Mouse (Mus musculus) retina, embryonic 14.5 days (tissue): ENCODE data around the gene Elp4.

Experiments used
- DNase-seq: peaks from one replicate; pipeline ENCODE4 v3.0.0-alpha.2; 2015; ENCODE audit warnings: low spot score

Elp4 gene

DNA sequence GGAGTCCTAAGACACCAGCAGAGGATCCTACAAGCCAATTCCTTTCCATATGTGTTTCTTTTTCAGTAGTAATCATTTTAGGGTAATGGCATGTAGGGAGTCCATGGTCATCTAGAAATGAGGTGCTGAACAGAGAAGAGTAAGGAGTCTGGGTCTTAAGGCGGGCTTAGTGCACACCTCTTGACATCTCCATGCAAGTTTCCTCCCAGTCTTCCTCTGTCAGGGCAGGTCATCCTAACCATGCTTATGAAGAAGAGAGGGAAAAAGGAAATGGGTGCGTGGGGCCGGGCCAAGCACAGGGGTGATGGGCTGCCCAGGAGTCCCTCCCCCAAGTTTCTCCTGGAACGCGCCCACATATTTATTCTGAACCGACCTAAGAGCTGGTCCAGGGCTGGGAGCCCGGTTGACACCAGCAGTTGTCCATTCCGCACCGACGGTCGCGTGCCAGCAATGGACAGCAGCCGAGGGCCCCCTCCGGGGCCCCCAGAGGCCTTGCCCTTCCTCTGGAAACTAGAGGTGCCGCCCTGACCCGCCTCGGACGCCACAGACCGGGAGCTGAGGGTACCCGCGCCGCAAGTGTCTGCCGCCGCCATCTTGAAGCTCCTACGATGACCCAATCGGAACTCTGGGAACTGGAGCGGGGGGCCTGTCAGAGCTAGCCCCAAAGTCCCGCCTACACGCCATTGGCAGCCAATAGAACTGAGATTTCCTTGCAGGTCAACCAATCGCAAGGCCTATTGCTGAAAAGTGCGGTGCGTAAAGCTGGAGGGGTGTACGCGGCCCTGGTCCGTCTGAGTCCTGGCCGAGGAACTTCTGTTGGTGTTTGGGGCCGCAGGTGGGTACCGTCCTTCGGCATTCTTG lies at the start of gene Elp4, which contains the start of gene Immp1l:
Gene Elp4 (minus strand): TSS at position 669 of the 861 bp plus-strand sequence.
Gene Immp1l (plus strand): TSS at position 743 of the 861 bp plus-strand sequence.
- peak; percentile 99 for DNase-seq

DNA sequence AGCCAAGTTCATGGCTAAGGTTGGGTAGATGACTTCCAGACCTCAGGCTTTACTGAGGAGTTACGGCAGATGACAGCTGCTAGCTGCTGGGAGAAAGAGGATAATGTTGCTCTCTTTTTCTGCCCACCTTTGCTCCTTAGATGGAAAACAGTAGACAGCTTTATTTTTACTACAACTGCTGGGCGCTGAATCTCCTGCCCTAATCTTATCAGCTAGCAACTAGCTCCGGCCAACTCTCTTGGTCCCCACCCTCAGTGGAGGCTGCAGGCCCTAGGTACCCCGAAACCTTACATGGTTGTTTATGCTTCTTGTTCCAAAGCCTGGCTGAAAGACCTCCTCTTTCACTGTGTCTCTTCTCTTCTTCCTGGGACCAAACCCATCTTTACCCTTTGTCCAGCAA lies 49.5 kb upstream of the Elp4 start:
- no peak for DNase-seq

DNA sequence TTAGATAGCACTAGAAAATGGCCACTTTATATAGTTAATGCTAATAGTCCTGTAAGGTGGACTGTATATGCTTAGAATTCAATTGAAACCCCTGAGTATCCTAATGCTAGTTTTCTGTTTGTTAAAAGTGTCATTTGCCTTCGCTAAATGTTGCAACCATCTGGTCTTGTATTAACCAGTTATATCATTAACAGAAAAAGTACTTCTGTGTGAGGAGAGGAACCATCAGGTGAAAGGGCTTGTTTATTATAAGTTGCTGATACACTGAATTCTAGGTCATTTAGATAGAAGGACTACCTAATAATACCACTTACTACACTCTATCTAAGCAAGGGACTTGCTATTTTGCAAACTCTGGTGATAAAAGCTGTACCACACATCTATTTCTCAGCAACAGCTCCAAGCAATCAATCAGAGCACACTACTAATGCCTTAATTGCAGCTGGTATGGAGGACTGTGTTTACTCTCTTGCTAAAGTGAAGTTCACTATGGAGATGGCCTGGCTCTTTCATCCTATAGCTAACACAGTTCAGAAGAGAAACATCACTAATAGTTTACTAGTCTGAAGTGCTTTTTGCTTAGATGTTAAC lies 47.1 kb upstream of the Elp4 start:
- DNase-seq = no peak

DNA sequence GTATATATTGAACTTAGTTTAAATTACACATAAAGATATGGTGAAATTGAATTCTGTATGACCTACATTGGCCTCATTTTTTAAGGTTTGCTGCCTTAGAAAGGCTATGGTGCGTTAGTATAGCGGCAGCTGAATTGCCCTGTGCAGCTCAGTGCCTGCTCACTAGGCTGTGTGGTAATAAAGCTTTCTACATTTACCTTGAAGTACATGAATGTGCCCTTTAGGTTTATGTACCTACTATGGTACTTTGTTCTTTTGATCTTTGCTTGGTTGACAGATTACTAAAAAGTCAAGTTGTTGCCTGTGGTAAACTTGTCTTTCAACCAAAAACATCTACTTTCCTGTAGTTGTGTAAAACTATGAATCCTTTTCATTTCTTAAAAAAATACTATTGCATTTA lies 45.8 kb upstream of the Elp4 start:
- no peak for DNase-seq

DNA sequence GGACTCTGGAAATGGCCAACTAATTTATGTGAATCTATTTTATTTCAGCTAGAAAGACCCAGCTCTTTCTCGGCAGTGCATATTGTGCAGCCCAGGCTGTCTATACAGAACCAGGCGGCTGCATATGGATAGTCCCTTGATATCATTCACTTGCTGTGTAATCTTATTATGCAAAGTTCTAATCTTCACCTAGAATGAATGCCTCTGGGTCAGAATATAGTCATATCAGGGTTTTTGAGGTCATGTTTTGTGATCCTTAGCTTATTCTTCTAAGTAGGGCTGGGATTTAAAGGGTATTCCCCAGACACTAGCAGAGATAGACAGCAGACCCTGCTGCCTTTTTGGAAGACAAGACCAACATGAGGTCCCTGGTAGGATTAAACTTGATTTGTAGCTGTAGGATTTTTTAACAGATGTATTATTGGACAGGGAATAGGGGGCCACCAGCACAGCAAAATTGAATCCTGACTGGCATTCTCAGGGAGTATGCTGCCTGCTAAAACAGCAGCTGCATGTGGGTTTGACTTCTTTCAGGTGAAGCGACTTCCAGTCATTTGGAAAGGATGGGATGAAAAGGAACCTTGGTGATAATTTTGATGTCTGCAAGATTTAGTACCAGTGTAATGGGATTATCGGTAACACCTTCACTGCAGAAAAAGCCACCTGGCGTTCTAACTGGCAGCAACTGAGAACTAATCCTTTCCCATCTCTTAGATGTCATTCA lies 13.4 kb upstream of the Elp4 start:
- DNase-seq = peak; percentile 41

DNA sequence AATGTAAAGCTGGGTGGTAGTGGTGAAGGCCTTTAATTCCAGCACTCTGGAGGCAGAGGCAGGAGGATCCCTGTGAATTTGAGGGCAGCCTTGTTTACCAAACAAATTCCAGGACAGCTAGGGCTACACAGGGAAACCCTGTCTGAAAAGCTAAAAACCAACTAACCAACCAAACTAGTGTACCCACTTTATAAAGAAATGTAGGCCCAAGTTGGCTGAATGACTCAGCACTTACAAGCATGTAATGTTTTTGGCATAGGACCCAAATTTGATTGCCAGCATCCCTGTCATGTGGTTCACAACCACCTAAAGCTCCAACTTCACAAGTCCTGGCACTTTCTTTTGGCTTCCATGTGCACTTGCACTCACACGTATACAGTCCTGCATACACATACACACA lies 12.3 kb upstream of the Elp4 start:
- DNase-seq = no peak

DNA sequence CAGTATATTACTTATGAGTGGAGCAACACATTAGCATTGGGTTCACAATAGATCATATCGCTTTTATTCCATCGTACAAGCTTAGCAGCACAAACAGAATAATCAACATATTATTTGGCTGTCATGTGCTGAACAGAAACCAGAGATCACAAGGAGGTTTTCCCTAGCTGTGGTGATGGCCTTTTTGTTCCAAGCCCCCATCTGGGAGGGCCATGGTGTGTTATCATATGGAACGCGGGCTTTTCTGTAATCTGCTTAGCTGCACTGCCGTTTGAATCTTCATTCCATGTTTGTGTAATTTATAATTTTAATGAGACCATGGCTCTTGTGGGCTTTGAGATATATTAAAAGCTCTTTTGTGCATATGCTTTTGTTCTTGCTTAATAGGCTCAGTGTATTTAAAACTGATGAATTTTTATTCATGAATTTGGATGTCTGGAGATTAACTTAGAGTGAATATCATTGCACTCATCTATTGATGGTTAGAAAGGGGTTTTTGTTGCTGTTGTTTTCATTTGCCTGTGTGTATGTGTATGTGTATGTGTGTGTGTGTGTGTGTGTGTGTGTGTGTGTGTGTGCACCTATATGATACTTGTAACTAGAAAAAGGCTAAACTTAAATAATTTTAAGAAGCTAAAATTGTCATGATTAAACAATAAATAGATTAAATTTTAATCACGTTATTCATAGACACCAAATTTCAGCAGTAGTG lies 9.4 kb upstream of the Elp4 start:
- DNase-seq = peak; percentile 29

DNA sequence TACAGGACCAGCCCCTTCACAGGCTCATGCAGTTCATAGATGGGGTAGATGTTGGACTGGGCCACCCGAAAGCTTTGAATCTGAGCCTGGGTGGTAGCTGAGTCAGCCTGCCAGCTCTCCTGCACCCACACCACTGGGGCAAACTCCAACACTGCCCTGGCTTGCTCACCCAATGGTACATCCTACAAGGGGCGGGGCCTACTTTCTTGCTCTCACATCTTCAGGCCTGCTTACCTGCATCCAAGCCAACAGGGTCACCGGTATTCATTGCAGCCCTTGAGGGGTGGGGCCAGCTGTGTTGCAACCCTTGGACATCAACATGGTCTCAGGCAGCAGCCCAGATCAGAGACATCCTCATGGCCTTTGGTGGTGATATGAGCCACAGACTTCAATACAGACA lies 6.2 kb upstream of the Elp4 start:
- DNase-seq = no peak

DNA sequence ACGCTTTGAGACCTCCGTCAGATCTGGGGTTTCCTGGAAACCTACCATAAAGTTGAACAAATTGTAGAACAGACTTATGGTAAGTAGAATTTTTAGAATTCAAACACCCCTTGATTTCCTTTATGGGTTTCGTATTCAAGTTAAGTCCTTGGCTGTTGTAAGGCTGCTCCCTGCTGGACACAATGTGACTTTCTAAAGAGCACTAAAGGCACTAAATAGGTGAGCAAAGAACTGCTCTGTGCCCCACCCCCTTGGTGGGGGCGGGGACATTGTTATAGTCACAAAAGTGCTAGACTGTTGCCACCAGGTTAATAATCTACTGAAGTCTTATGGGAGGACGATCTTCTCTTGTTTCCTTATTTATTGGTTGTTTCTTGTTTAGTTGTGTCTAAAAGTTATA lies 4.0 kb upstream of the Elp4 start:
- DNase-seq = peak; percentile 32

DNA sequence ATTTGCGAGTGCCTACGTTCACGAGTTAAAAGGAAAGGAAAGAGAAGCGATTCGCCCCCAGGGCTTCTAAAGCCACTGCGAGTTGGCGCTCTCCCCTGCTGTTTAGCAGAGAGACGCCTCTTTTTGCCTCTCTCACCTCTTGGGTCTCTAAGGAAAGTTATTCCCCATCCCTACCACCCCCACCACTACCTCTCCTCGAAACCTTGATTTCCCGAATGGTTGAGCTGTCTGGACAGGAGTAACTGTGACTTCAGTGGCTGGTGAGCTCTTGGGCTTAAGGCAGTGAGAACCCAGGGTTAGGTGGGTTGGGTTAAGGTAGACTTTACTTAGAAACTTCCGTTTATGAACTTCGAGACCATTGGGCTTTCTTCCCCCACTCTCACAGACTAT lies 388 bp upstream of the Elp4 start:
- no peak for DNase-seq

DNA sequence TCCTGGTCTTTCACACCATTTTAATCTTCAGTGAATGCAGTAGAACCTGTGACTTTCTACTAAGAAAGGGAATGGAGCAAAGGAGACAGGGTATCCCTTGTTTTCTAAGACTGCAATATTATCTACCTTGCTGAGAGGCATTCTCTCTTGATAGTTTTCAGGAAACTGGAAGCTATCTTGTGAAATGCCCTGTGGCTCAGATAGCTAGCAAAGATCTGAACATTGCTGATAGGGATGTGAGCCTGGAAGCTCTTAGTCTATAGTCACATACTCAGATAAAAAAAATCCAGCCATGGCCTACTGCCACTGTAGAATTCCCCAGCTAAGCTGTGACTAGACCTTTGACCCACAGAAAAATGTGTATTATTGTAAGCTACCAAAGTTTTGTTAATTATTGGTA lies 13.5 kb downstream of the Elp4 start:
- no peak for DNase-seq

DNA sequence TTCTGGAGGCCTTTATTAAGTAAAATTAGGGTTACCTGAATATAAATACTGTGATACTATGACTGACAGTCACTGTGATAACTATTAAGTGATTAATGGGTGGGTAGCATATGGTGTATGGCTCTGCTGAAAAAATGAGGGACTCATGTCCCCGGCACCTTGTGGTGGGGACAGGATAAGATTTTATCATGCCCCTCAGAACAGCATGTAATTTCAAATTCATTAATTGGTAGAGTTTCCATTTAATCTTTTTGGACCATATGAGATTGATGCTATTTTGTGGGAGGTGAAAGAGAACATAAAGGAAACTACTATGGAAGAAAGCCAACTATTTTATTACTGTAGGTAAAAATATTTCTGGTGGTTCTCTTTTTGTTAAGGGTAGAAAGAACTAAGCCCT lies 31.0 kb downstream of the Elp4 start:
- DNase-seq = no peak

DNA sequence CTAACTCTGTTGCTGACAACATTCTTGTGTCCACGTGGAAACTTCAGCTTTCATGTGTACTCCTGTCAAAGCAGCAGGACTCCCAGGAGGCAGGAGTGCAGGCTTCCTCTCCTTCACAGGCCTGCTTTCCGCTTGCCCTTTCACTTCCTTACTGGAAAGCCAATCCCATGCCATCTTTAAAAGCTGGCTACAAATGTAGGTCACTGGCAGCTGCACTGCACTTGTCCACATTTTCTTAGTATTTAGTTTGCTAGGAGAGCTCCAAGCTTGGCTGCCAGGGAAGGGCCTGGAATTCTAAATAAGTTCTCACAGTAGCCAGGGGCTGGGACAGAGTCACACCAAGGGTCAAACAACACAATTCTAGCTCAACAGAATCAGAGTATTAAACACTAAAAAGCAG lies 49.6 kb downstream of the Elp4 start:
- DNase-seq = peak; percentile 41

DNA sequence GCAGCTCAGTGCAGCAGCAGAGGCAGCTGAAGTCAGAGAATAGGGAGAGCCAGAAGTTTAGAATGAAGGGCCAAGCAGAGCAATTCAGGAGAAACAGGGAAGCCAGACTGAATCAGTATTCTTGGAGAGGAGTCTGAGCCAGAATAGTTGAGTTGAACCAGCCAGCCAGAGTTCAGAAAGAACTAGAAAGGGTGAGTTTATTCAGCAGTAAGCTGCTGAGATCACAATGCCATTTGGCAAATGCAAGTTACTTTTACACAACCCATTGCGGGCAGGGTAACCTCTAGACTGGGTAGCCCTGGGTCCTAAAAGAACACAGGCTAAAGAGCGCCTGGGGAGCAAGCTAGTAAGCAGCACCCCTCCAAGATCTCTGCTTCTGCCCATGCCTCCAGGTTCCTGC lies 51.4 kb downstream of the Elp4 start:
- no peak for DNase-seq

DNA sequence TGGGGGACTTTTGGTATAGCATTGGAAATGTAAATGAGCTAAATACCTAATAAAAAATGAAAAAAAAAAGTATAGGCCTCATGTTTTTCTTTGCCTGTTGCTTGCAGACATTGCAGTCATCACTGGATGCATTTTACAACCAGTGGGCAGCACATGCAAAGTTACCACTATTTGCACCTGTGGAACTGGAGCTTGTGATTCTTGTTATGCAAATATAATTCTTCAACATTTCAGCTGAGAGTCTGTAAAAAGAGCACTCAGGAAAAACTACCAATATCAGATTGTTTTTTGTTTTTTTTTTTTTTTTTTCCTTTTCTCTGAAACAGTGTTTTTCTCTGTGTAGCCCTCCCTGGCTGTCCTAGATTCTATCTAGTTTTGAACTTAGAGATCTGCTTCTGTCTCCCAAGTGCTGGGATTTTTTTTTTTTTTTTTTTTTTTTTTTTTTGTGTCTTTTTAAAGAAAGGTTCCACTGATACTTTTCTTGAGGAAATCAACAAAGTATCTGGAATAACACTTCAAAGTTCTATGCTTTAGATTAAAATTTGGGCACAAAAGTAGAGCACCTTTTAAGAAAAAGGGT lies 52.6 kb downstream of the Elp4 start:
- DNase-seq = no peak

DNA sequence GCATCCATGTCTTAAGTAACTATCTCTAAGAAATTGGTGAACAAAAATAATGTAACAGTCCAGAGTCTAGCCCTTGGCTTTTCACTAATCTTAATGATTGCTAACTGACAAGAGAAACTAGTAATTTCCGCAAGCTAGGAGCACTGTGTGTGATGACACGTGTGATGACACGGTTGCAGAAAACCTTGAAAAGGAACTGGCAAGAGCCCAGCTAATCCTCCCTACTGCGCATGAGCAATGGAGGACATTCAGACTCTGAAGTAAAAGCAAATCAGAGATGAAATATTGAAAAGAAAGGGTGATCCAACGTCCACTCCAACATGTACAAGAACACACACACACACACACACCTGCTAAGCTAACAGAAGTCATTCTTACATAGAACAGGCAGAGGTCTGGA lies 61.2 kb downstream of the Elp4 start:
- no peak for DNase-seq

DNA sequence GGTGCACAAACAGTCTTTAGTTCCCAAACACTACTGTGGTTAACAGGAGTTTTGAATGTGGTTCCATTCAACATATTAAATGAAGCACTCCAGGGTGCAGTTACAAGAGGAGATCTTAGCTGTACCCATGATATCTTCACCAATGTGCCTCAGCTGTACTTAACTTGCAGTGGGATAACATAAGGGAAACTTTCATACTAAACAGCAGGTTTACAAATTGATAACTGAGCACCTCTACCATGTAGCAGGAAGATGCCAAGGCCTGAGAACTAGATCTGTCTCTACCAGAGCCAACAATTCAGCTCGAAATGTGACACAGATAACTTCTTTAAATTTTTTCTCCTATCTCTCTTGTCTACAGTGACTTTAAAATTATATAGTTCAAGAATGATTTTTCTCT lies 86.4 kb downstream of the Elp4 start:
- no peak for DNase-seq

DNA sequence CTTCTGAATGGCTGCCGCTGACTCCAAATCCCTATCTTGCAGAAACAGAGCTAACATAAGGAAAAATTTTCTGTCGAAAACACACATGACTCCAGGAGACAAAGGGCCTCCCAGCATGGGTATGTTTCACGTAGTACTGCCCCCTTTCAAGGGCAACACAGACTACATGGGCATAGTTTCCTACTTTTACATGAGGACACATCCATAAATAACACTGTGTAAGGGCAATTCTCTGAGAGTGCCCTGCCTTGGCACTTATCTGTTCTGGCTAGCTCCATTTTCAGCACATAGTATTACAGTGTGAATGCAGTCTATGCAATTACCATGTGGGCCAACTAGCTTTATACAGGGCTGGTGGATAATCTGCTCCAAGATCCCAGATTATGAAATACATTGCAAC lies 89.2 kb downstream of the Elp4 start:
- DNase-seq = no peak

DNA sequence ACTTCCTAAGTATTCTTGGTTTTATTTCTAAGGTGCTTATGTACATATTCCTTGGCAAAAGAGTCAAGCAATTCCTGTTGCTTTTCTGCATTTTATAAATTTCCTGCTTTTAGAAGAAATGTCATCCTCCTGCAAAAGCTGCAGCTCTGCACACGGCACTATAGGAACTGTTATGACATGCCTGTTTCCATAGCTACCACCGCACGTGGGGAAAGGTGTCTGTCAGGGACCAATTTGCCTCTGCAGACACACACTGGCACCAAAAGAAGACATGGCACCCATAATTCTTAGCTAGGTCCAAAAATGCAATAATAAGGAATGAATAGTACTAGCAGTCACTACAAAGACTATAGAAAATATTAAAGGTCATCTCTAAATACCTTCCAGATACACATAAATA lies 91.3 kb downstream of the Elp4 start:
- peak; percentile 61 for DNase-seq

DNA sequence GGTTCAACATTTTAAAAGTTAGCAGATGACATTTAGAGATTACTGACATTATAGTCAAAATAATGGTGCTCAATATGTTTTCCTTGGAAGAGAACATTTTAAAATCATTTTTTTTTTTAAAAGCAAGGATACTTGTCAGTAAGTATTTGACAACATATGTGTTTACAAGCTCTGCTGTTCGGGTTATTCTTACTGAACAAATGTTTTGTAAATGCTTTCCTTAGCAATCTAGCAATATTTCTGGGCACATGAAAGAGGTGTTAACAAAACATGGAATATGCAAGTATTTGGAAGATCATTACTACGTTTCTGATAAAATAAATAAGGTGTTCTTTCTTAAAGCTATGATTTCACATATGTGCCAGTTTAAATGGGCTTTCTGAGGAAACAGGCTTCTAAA lies 94.1 kb downstream of the Elp4 start:
- DNase-seq = no peak

DNA sequence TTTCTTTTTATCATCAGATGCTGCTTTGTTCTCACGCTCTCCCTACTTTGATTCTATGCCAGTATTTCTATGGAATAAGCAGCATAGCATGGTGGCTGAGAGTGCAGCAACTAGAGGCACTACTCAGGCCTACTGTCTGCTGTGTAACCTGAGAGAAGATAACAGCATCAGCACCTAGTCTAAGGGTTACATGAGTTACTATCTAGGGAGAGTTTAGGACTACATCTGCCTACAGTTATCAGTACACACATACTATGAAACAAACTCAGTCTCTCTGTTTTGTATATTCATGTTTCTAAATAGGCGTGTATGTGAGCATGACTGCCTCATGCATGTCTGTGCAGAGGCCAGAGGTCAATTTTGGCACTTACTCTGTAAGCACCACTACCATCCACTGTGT lies 97.8 kb downstream of the Elp4 start:
- no peak for DNase-seq

DNA sequence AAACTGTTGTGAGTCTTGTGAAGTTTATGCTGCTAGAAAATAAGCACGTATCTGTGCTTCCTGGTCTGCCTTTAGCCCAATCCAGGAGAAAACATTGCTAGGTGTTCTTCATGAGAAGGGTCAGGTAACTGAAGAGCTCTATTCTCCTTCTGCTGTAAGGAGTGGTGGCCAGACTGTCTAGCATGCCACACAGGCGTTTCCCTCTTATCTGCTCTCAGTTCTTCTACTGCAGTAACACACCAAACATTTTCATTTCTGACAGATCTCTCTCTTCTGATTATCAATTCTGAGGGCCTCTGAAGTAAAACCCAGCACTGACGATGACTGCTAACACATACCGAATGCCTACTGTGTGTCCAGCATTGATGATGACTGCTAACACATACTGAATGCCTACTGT lies 98.3 kb downstream of the Elp4 start:
- no peak for DNase-seq
